Mouse (Mus musculus): Measurements from ENCODE around the gene Mbtps2.
A peak's percentile ranks its signal among the peaks of the same experiment; 100 is the strongest.

The Mbtps2 gene

DNA sequence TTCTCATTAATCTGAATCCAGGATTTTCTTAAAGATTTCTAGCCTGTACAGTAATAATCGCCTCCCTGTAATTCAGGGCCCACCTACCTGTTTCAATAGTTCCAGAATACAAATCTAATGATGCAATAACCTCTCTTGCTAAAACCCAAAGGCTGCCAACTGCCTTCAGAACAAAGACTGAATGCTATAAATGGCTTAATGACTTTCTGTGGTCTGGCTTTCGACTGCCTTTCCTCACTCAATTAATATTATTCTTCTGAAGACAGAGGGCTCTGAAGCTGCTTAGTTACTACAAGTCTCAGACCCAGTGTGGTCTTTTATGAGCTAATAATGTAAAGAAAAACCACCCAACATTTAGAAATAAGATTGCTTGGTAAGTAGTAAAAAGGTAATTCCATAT lies 96.6 kb downstream of the Mbtps2 start:
- DNase-seq, result no peak

DNA sequence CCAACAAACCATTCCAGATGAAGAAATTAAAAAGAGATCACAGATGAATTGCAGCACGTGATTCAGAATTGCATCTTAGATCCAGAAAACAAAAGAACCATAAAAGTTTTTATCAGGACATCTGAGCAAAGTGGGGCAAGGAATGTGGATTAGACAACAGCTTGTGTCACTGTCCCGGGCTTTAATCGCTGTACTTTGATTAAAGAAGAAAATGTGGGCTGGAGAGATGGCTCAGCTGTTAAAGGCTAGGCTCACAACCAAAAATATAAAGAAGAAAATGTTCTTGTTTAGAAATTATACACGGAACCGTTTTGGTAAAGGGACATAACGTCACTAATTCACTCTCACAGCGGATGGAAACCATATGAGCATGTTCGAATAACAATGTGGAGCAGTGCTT lies 98.5 kb downstream of the Mbtps2 start:
- no peak for DNase-seq

DNA sequence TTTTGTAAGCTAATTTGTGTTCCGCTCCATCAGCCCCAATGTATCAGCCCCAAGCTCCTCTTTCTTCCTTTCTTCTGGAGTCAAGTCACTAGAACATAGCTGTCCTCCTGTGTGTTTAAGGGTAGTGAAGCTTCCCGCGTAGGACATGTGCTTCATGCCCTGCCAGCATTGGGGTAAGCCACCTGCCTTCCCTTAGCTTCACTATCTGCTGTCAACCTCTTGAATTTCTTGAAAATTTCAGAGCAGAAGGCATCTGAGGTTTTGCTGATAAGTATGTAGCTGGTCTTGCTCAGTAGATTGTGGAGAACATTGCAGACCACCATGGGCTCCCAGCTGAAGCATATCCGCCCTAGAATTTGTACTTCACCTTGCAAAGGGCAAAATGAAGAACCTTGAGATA lies 105.4 kb downstream of the Mbtps2 start:
- no peak for DNase-seq

DNA sequence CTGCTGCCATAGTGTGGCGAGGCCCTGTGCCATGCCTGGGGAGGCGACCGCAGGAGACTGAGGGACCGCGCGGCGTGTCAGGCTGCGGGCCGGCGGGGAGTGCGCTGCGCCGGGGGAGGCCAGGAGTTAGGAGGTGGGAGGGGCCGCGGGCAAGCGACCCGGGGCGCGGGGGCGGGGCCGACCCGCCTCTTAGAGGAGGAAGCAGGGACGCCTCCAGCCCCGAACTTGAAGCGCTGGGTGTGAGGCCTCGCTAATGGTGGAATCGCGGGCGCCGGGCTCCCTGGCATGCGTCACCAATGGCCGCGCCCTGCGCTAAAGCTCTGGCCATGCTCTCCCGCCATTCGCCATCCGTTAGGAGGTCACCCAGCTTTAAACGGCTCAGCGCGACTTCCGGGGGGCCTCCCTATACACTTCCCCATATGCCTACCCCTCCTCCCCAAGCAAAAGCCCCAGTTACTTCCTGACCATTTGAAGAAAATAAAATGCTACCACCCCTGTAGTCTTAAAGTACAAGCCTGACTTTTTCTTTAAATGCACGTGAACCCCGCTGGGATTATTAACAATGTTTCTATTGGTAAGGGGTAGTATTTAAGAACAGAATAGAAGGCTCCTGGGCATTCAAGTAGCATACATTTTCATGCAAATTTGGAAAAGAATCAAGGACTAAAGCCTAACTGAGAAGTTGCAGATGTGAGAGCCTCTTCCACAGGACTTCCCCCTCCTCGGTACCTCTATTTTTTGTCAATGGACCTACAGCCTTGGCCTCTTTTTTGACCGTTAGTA lies 106.4 kb downstream of the Mbtps2 start, which contains the start of gene Sms:
Gene Sms (minus strand): TSS at position 344 of the 783 bp plus-strand sequence.
- peak; percentile 56 to 83 for DNase-seq

DNA sequence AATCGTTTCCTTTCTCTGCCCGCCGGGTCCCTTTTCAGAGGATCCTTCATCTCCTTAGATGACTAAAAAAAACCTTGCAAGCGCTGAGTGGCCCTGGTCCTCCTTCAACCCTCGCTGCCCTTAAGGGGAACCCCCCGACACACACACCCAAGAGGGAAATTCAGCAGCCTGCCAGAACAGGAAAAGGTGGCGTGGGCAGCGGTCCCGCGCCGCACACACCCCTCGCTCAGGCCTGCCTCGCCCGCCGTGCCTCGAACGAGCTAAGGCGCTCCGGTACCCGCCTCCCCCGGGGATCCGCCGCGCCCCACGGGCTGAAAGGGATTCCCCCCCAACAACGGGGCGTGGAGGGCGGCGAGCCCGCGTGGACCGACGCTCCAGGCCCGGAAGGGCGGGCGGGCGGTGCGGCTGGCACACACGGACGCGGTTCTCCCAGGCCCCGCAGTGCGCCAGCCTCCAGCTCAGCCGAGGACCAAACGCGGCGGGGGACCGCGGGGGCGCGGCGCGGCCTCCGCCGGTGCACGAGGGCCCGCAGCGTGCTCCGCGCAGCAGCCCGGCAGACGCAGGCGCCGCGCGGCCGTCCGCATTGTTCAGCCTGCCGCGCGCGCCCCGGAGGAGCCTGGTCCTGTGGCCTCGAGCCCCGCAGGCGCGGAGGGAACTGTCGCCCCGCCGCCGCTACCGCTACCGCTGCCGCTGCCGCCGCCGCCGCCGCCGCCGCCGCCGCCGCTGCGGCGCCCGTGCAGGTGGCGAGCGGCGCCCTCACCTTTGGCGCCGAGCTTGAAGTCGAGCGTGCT lies 107.2 kb downstream of the Mbtps2 start:
- peak; percentile 8 to 41 for DNase-seq

DNA sequence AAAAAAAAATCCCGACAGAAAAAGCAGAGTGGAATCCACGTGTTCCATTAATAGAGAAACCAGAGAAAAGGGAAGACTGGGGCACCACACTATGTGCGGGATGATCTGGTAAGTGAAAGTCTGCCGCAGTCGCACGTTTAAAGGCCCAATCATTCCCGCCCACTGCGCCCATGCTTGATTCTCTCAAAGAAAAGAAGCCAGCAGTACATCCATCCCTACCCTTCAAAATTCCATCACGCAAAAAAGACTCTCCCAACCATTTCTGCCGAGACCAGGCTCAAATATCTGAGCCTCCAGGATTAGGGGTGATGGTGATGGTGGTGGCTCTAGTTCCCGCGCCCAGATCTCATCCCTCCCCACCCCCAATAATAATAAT lies 107.8 kb downstream of the Mbtps2 start:
- DNase-seq, result peak in 1 of 2 experiments; percentile 11

DNA sequence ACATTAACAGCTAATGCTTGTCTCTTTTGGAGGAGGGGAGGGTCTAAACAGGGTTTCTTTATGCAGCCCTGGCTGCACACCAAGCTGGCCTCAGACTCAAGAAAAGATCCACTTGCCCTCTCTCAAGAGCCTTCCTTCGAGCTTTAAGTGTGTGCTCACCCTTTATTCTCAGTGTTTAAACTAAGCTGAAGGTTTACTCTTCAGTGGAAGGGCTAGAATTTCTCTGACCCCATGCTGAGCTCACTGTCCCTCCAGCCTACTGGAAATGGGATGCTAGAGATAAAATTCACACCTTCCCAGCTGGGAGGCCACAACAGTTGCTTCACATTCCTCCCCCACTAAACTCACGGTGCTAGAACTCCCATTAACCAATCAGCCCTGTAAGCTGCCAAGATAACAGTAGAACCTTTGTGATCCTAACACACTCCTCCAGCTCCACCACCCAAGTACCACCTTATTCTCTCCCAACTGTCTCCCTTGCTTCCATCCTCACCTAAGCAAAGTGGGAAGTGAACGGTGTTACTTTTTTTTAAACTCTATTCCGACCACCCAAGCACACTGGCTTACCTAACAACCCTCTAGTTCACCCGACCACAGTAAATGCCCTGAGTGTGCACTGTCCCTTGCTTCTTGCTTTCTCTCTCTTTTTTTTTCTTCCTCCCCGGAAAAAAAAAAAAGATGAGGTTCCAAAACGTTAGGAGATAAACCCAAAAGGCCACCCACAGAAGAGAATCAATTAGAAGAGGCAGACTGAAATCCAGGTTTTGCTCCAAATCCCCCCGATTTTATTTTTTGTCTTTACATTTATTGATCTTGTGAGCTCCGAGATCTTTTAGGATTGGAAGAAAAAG lies 108.4 kb downstream of the Mbtps2 start:
- peak in 1 of 2 experiments; percentile 5 for DNase-seq

DNA sequence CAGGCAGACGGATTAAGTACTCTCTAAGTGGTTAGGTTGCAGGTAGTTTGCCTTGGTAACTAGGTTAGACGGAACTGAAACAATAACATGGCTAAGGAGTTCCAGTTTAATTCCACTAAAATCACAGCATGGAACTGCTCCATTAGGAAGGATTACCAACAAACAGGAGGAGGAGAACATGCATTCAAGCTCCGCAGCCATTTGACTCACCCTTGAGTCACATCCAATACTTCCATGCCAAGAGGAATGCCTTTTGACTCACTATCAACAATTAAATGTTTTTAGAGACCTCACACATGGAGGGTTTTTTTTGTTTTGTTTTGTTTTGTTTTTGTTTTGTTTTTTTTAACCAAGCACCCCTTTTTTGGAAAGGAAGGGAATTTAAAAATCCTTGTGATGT lies 109.7 kb downstream of the Mbtps2 start:
- DNase-seq, result no peak

DNA sequence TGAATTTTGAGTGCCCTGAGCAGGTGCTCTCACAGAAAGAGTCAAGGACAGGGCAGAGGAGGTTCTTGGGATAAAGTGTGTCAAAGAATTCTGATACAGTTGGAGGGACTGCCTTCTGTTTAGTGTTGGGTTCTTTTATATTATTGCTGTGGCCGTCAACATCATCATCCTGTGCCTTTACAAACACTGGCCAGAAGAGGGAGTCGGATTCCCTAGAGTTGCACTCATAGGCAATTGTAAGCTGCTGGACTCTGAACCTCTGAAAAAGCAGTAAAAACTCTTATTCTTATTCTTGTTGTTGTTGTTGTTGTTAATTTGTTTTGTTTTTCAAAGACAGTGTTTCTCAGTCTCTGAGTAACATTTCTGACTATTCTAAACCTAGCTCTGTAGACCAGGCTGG lies 111.8 kb downstream of the Mbtps2 start:
- peak; percentile 38 to 50 for DNase-seq
